Mouse (Mus musculus): Measurements from ENCODE around the gene Zfp870. TPM values are rescaled to one million over a fixed set of nuclear protein-coding genes. Genes with fewer than 3 reads are reported as not detected.

The Zfp870 gene
- polyA plus RNA-seq (2014; fragmentation: Nextera tagmentation; extraction: Ambion mirVana), result 6.0 and 8.7 TPM in 2 replicates

- no peaks in the 10 kb centered on the region for H3K9me3 ChIP-seq (ENCODE audit: control insufficient read depth, low read depth, low read length)
Measured at GRCm38 (mm10) chr17:32891239-32892180, at the start of gene Zfp870. Gene Zfp870 (minus strand): TSS chr17:32891642.

GRCm38 (mm10) chr17:32939831-32940230, 48.4 kb upstream of the Zfp870 start:
- 83% methylated on average over 4 of the region's 4 CpGs for WGBS
- no peak overlapping the region for H3K4me2 ChIP-seq (replicated peaks; ENCODE audit: low read depth, low read length)
- no peak overlapping the region for H3K4me3 ChIP-seq (ENCODE audit: low read depth, low read length)
- no peaks in the 10 kb centered on the region for H3K4me1 ChIP-seq (ENCODE audit: control insufficient read depth, insufficient read depth, low read length)
- no peaks in the 10 kb centered on the region for H3K36me3 ChIP-seq (ENCODE audit: control insufficient read depth, insufficient read depth, low read length)
- H3K27ac ChIP-seq (ENCODE audit: low read length), result no peak overlapping the region
- no peak for ATAC-seq (ENCODE audit: insufficient number of reproducible peaks, insufficient read depth, low FRiP score, low read depth)
- H3K9me3 ChIP-seq (ENCODE audit: control insufficient read depth, low read depth, low read length), result no peaks in the 10 kb centered on the region
- H3K27me3 ChIP-seq (ENCODE audit: control insufficient read depth, insufficient read depth, low read length), result no peaks in the 10 kb centered on the region
- no peak overlapping the region for H3K9ac ChIP-seq (replicated peaks; ENCODE audit: low read depth, low read length)

More at GRCm38 (mm10) chr17:32891239-32892180, at the start of gene Zfp870:
- Histone ChIP-seq H3K4me2 (replicated peaks; ENCODE audit: low read depth, low read length) (peak within 1 kb of the TSS; percentile 56), H3K27ac (ENCODE audit: low read length) (peak within 1 kb of the TSS; percentile 29; the same call in 1 of the 2 replicates), H3K27me3 (ENCODE audit: control insufficient read depth, insufficient read depth, low read length) (no peaks in the 10 kb centered on the region), H3K4me3 (ENCODE audit: low read depth, low read length) (peak within 1 kb of the TSS; percentile 42), H3K9ac (replicated peaks; ENCODE audit: low read depth, low read length) (peak within 1 kb of the TSS; percentile 39), H3K36me3 (ENCODE audit: control insufficient read depth, insufficient read depth, low read length) (no peaks in the 10 kb centered on the region), H3K4me1 (ENCODE audit: control insufficient read depth, insufficient read depth, low read length) (peaks cover 6% of the 10 kb centered on the region; the same call in 1 of the 2 replicates)
- WGBS, result 12% methylated on average over 33 of the region's 33 CpGs
- ATAC-seq (ENCODE audit: insufficient number of reproducible peaks, insufficient read depth, low FRiP score, low read depth), result peak; percentile 98

- H3K27me3 ChIP-seq (ENCODE audit: control insufficient read depth, insufficient read depth, low read length), result no peaks in the 10 kb centered on the region
- no peak overlapping the region for H3K9ac ChIP-seq (replicated peaks; ENCODE audit: low read depth, low read length)
- H3K4me2 ChIP-seq (replicated peaks; ENCODE audit: low read depth, low read length), result no peak overlapping the region
- H3K27ac ChIP-seq (ENCODE audit: low read length), result no peak overlapping the region
- no peaks in the 10 kb centered on the region for H3K4me1 ChIP-seq (ENCODE audit: control insufficient read depth, insufficient read depth, low read length)
- ATAC-seq (ENCODE audit: insufficient number of reproducible peaks, insufficient read depth, low FRiP score, low read depth), result no peak
- no peak overlapping the region for H3K4me3 ChIP-seq (ENCODE audit: low read depth, low read length)
- H3K36me3 ChIP-seq (ENCODE audit: control insufficient read depth, insufficient read depth, low read length), result no peaks in the 10 kb centered on the region
- H3K9me3 ChIP-seq (ENCODE audit: control insufficient read depth, low read depth, low read length), result no peaks in the 10 kb centered on the region
- WGBS, result 82% methylated on average over 5 of the region's 5 CpGs
Measured at GRCm38 (mm10) chr17:32927803-32928202, 36.4 kb upstream of the Zfp870 start.

GRCm38 (mm10) chr17:32924658-32925312, 33.3 kb upstream of the Zfp870 start:
- H3K9me3 ChIP-seq (ENCODE audit: control insufficient read depth, low read depth, low read length), result no peaks in the 10 kb centered on the region; the same call in 1 of the 2 replicates
- WGBS, result 16% methylated on average over 32 of the region's 32 CpGs
- H3K4me3 ChIP-seq (ENCODE audit: low read depth, low read length), result peak overlapping the region; percentile 45
- H3K4me2 ChIP-seq (replicated peaks; ENCODE audit: low read depth, low read length), result peak overlapping the region; percentile 69
- ATAC-seq (ENCODE audit: insufficient number of reproducible peaks, insufficient read depth, low FRiP score, low read depth), result peak; percentile 90
- H3K27ac ChIP-seq (ENCODE audit: low read length), result 0 out of 2 replicates have a peak overlapping the region, but pooled peaks have one; percentile 48
- H3K27me3 ChIP-seq (ENCODE audit: control insufficient read depth, insufficient read depth, low read length), result no peaks in the 10 kb centered on the region
- H3K9ac ChIP-seq (replicated peaks; ENCODE audit: low read depth, low read length), result peak overlapping the region; percentile 46; the same call in 1 of the 2 replicates
- H3K36me3 ChIP-seq (ENCODE audit: control insufficient read depth, insufficient read depth, low read length), result no peaks in the 10 kb centered on the region
- no peaks in the 10 kb centered on the region for H3K4me1 ChIP-seq (ENCODE audit: control insufficient read depth, insufficient read depth, low read length)

- no peak overlapping the region for H3K4me3 ChIP-seq (ENCODE audit: low read depth, low read length)
- ATAC-seq (ENCODE audit: insufficient number of reproducible peaks, insufficient read depth, low FRiP score, low read depth), result no peak
- 91% methylated on average over 1 of the region's 1 CpGs for WGBS
- no peak overlapping the region for H3K9ac ChIP-seq (replicated peaks; ENCODE audit: low read depth, low read length)
- H3K27me3 ChIP-seq (ENCODE audit: control insufficient read depth, insufficient read depth, low read length), result no peaks in the 10 kb centered on the region
- no peaks in the 10 kb centered on the region; the same call in 1 of the 2 replicates for H3K9me3 ChIP-seq (ENCODE audit: control insufficient read depth, low read depth, low read length)
- H3K4me1 ChIP-seq (ENCODE audit: control insufficient read depth, insufficient read depth, low read length), result no peaks in the 10 kb centered on the region
- H3K4me2 ChIP-seq (replicated peaks; ENCODE audit: low read depth, low read length), result no peak overlapping the region
- H3K36me3 ChIP-seq (ENCODE audit: control insufficient read depth, insufficient read depth, low read length), result no peaks in the 10 kb centered on the region
- H3K27ac ChIP-seq (ENCODE audit: low read length), result no peak overlapping the region
Measured at GRCm38 (mm10) chr17:32923681-32924080, 32.2 kb upstream of the Zfp870 start.

- 68% methylated on average over 2 of the region's 2 CpGs for WGBS
- Histone ChIP-seq H3K27ac (ENCODE audit: low read length) (no peak overlapping the region), H3K36me3 (ENCODE audit: control insufficient read depth, insufficient read depth, low read length) (no peaks in the 10 kb centered on the region), H3K27me3 (ENCODE audit: control insufficient read depth, insufficient read depth, low read length) (no peaks in the 10 kb centered on the region), H3K4me1 (ENCODE audit: control insufficient read depth, insufficient read depth, low read length) (no peaks in the 10 kb centered on the region), H3K9ac (replicated peaks; ENCODE audit: low read depth, low read length) (no peak overlapping the region), H3K4me3 (ENCODE audit: low read depth, low read length) (no peak overlapping the region), H3K9me3 (ENCODE audit: control insufficient read depth, low read depth, low read length) (no peaks in the 10 kb centered on the region; the same call in 1 of the 2 replicates), H3K4me2 (replicated peaks; ENCODE audit: low read depth, low read length) (no peak overlapping the region)
- ATAC-seq (ENCODE audit: insufficient number of reproducible peaks, insufficient read depth, low FRiP score, low read depth), result no peak
Measured at GRCm38 (mm10) chr17:32919123-32919522, 27.7 kb upstream of the Zfp870 start.

GRCm38 (mm10) chr17:32917131-32917530, 25.7 kb upstream of the Zfp870 start, which contains the start of gene Cyp4f14:
Gene Cyp4f14 (minus strand): TSS chr17:32917342.
- Histone ChIP-seq H3K4me2 (replicated peaks; ENCODE audit: low read depth, low read length) (no peak within 1 kb of the TSS), H3K27ac (ENCODE audit: low read length) (no peak within 1 kb of the TSS), H3K9me3 (ENCODE audit: control insufficient read depth, low read depth, low read length) (no peaks in the 10 kb centered on the region; the same call in 1 of the 2 replicates), H3K9ac (replicated peaks; ENCODE audit: low read depth, low read length) (no peak within 1 kb of the TSS), H3K27me3 (ENCODE audit: control insufficient read depth, insufficient read depth, low read length) (no peaks in the 10 kb centered on the region), H3K4me3 (ENCODE audit: low read depth, low read length) (no peak within 1 kb of the TSS), H3K36me3 (ENCODE audit: control insufficient read depth, insufficient read depth, low read length) (no peaks in the 10 kb centered on the region), H3K4me1 (ENCODE audit: control insufficient read depth, insufficient read depth, low read length) (no peaks in the 10 kb centered on the region)
- 66% methylated on average over 2 of the region's 2 CpGs for WGBS
- no peak for ATAC-seq (ENCODE audit: insufficient number of reproducible peaks, insufficient read depth, low FRiP score, low read depth)

GRCm38 (mm10) chr17:32916075-32916474, 24.6 kb upstream of the Zfp870 start:
- Histone ChIP-seq H3K9ac (replicated peaks; ENCODE audit: low read depth, low read length) (no peak overlapping the region), H3K4me1 (ENCODE audit: control insufficient read depth, insufficient read depth, low read length) (no peaks in the 10 kb centered on the region), H3K36me3 (ENCODE audit: control insufficient read depth, insufficient read depth, low read length) (no peaks in the 10 kb centered on the region), H3K4me2 (replicated peaks; ENCODE audit: low read depth, low read length) (no peak overlapping the region), H3K4me3 (ENCODE audit: low read depth, low read length) (no peak overlapping the region), H3K27me3 (ENCODE audit: control insufficient read depth, insufficient read depth, low read length) (no peaks in the 10 kb centered on the region), H3K27ac (ENCODE audit: low read length) (no peak overlapping the region), H3K9me3 (ENCODE audit: control insufficient read depth, low read depth, low read length) (no peaks in the 10 kb centered on the region; the same call in 1 of the 2 replicates)
- ATAC-seq (ENCODE audit: insufficient number of reproducible peaks, insufficient read depth, low FRiP score, low read depth), result no peak
- WGBS, result 71% methylated on average over 1 of the region's 1 CpGs

Data from stomach, embryonic 14.5 days (tissue).